Mouse (Mus musculus) erythroblast, embryonic 14.5 days (primary cell): ENCODE data around the gene Dbn1. TPM values are rescaled to one million over a fixed set of nuclear protein-coding genes. Genes with fewer than 3 reads are reported as not detected.

Experiments
- H3K27me3 ChIP-seq: 2 replicates; pipeline ENCODE4 v1.6.1; 2012; ENCODE audit warnings: inconsistent platforms; ENCODE audit not compliant: control insufficient read depth
- H3K36me3 ChIP-seq: 2 replicates; pipeline ENCODE4 v1.6.1; 2012; ENCODE audit warnings: mild to moderate bottlenecking, inconsistent platforms; ENCODE audit not compliant: control insufficient read depth
- H3K4me1 ChIP-seq: 2 replicates; pipeline ENCODE4 v1.6.1; 2012; ENCODE audit warnings: inconsistent platforms; ENCODE audit not compliant: control insufficient read depth
- H3K4me3 ChIP-seq: replicated peaks from 2 replicates; pipeline ENCODE3; 2012; ENCODE audit warnings: moderate library complexity, mild to moderate bottlenecking, inconsistent platforms
- H3K9me3 ChIP-seq: 2 replicates; pipeline ENCODE4 v1.6.1; 2012; ENCODE audit warnings: low read length, inconsistent platforms, mixed read lengths; ENCODE audit not compliant: control insufficient read depth
- GATA1 ChIP-seq: IDR thresholded peaks from 2 replicates; pipeline ENCODE4 v1.6.1; 2012; ENCODE audit warnings: low read length, inconsistent platforms, mixed read lengths
- TAL1 ChIP-seq: IDR thresholded peaks from 3 replicates; pipeline ENCODE4 v1.6.1; 2012; ENCODE audit warnings: low read length, inconsistent platforms, mixed read lengths
- polyA plus RNA-seq: library from polyadenylated mRNA; stranded (reverse); fragments of >175 nt; gene quantifications from 2 replicates; pipeline ENCODE4 v1.2.3, GENCODE M21; 2012

The Dbn1 gene
- polyA plus RNA-seq, 1 experiment = 0.06 TPM

- H3K27me3 ChIP-seq = peaks cover 74% of the 10 kb centered on the region
- H3K4me3 ChIP-seq = no peak overlapping the region
- TF ChIP-seq GATA1 (no peak), TAL1 (no peak)
- H3K36me3 ChIP-seq = no peaks in the 10 kb centered on the region
- H3K9me3 ChIP-seq = no peaks in the 10 kb centered on the region; the same call in 1 of the 2 replicates
- H3K4me1 ChIP-seq = peaks cover 6% of the 10 kb centered on the region; the same call in 1 of the 2 replicates
Measured at GRCm38 (mm10) chr13:55484520-55485088, 3.3 kb downstream of the Dbn1 start.

GRCm38 (mm10) chr13:55483593-55483992 lies 4.3 kb downstream of the Dbn1 start:
- peaks cover 68% of the 10 kb centered on the region for H3K27me3 ChIP-seq
- peaks cover 6% of the 10 kb centered on the region; the same call in 1 of the 2 replicates for H3K4me1 ChIP-seq
- no peaks in the 10 kb centered on the region for H3K36me3 ChIP-seq
- no peaks in the 10 kb centered on the region; the same call in 1 of the 2 replicates for H3K9me3 ChIP-seq
- TF ChIP-seq GATA1 (no peak), TAL1 (no peak)
- no peak overlapping the region for H3K4me3 ChIP-seq

DNA sequence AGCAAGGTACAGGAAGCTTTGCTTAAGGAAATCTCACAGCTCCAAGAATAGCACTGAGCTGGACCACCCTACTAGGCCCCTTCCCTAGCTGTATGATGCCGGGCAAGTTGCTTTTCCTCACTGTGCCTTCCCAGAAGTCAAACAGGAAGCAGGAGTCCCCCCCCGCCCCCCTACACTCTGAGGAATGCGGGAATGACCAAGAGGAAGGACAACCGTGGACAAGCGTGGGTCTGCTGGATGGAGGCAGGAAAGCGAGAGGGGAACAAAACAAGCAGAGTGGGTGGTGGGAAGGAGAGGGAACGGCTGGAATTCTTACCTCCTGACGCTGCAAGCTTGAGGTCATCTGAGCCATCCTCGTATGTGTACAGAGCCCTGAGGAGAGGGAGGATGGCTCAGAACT lies 4.8 kb downstream of the Dbn1 start:
- no peaks in the 10 kb centered on the region; the same call in 1 of the 2 replicates for H3K9me3 ChIP-seq
- H3K4me1 ChIP-seq = peaks cover 6% of the 10 kb centered on the region; the same call in 1 of the 2 replicates
- peaks cover 63% of the 10 kb centered on the region for H3K27me3 ChIP-seq
- no peak overlapping the region for H3K4me3 ChIP-seq
- H3K36me3 ChIP-seq = no peaks in the 10 kb centered on the region
- TF ChIP-seq GATA1 (no peak), TAL1 (no peak)

DNA sequence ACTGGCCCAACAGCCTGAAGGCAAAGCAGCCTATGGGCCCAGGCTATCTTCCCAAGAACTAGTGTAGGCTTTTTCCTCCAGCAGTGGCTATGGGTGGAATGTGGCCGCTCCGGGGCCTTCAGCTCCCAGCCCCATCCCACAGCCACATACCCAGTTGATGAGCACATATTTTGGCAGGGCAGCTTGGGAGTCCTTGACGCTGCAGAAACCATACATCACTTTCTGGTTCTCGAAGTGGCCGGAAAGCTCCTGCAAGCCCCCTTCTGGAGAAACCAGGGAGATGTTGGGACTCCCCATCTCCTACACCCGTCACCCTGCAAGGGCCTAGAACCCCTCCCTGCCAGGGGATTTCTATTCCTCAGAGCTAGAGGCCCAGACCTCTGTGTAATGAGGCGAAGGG lies 5.4 kb downstream of the Dbn1 start:
- Histone ChIP-seq H3K27me3 (peaks cover 58% of the 10 kb centered on the region), H3K4me3 (no peak overlapping the region), H3K9me3 (no peaks in the 10 kb centered on the region; the same call in 1 of the 2 replicates), H3K36me3 (no peaks in the 10 kb centered on the region), H3K4me1 (peaks cover 6% of the 10 kb centered on the region)
- TF ChIP-seq TAL1 (no peak), GATA1 (no peak)

DNA sequence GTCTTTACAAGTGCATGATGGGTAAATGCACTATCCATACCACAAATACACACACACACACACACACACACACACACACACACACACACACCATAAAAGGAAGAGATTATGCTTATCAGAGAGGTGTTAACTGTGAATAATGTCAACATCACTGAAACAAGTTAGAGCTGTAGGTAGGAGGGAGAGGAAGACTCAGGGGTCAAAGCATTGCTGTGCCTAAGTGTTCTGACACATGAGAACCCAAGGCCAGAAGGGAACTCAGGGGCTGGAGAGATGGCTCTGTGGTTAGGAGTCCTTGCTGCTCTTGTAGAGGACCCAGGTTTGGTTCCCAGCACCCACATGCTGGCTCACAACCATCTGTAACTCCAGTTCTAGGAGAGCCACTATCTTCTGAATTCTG lies 8.0 kb downstream of the Dbn1 start:
- no peak overlapping the region for H3K4me3 ChIP-seq
- peaks cover 3% of the 10 kb centered on the region for H3K4me1 ChIP-seq
- no peaks in the 10 kb centered on the region for H3K9me3 ChIP-seq
- peaks cover 46% of the 10 kb centered on the region for H3K27me3 ChIP-seq
- H3K36me3 ChIP-seq = no peaks in the 10 kb centered on the region; the same call in 1 of the 2 replicates
- TF ChIP-seq TAL1 (no peak), GATA1 (no peak)

DNA sequence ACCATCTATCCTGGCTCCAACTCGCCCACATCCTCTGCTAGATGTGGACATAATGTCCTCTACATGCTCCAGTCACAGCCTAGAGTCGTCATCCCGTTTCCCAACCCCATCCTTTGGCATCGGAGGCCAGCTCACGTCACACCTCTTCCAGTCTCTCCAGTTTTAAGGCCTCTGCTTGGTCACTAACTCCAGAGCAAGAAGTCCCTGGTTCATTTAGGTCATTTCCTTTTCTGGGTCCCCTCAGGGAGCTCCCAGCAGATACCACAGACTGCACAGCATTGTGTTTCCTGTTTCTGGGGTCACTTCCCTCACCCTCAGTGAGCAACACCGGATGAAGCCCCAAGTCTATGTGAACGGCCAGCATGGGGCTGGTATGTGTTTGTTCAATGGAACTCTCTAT lies 8.9 kb downstream of the Dbn1 start:
- Histone ChIP-seq H3K36me3 (no peaks in the 10 kb centered on the region; the same call in 1 of the 2 replicates), H3K9me3 (no peaks in the 10 kb centered on the region), H3K4me3 (no peak overlapping the region), H3K27me3 (peaks cover 46% of the 10 kb centered on the region), H3K4me1 (peaks cover 3% of the 10 kb centered on the region)
- TF ChIP-seq GATA1 = no peak
- TF ChIP-seq TAL1 = no peak

DNA sequence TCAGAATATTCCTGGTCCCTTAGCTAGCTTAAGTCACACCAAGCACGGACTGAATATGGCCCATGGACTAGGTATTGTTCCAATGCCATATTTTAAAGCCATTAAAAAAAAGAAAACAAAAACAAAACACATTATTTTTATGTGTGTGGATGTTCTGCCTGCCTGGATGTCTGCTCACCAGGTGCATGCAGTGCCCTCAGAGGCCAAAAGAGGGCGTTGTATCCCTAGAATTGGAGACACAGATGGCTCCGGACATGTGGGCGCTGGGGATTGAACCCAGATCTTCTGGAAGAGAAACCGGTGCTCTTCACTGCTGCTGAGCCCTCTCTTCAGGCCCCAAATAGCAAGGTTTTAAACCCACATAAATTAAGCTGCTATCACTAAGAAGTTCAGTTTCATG lies 9.9 kb downstream of the Dbn1 start:
- H3K9me3 ChIP-seq = no peaks in the 10 kb centered on the region
- H3K36me3 ChIP-seq = no peaks in the 10 kb centered on the region; the same call in 1 of the 2 replicates
- no peak overlapping the region for H3K4me3 ChIP-seq
- H3K4me1 ChIP-seq = peaks cover 3% of the 10 kb centered on the region
- peaks cover 46% of the 10 kb centered on the region for H3K27me3 ChIP-seq
- no peak for TF ChIP-seq GATA1
- no peak for TF ChIP-seq TAL1

- Histone ChIP-seq H3K27me3 (peaks cover 49% of the 10 kb centered on the region), H3K4me1 (peaks cover 6% of the 10 kb centered on the region), H3K4me3 (no peak overlapping the region), H3K36me3 (no peaks in the 10 kb centered on the region; the same call in 1 of the 2 replicates), H3K9me3 (peaks cover 3% of the 10 kb centered on the region; the same call in 1 of the 2 replicates)
- TF ChIP-seq TAL1 (no peak), GATA1 (no peak)
Measured at GRCm38 (mm10) chr13:55477492-55477891, 10.4 kb downstream of the Dbn1 start.

GRCm38 (mm10) chr13:55476256-55476655 lies 11.7 kb downstream of the Dbn1 start:
- H3K27me3 ChIP-seq = peaks cover 55% of the 10 kb centered on the region
- H3K4me1 ChIP-seq = peaks cover 18% of the 10 kb centered on the region

More at GRCm38 (mm10) chr13:55476256-55476655, 11.7 kb downstream of the Dbn1 start:
- peaks cover 10% of the 10 kb centered on the region; the same call in 1 of the 2 replicates for H3K9me3 ChIP-seq
- no peaks in the 10 kb centered on the region; the same call in 1 of the 2 replicates for H3K36me3 ChIP-seq
- TF ChIP-seq GATA1 = no peak
- no peak for TF ChIP-seq TAL1
- H3K4me3 ChIP-seq = no peak overlapping the region
